Mouse (Mus musculus): ENCODE results near the gene Tmem223. TPM values are rescaled to one million over a fixed set of nuclear protein-coding genes. Genes with fewer than 3 reads are reported as not detected.
"Not testable (repeated sequence)": the region's sequence is repeated elsewhere in the genome, so short reads cannot be mapped to it uniquely, and the experiment has no call there.

The Tmem223 gene
- polyA plus RNA-seq, 1 experiment = 142 TPM

- no peak overlapping the region for H3K4me3 ChIP-seq (ENCODE audit: insufficient read depth, low read length)
- TF ChIP-seq POLR2A (IDR thresholded peaks at IDR 0.05; ENCODE audit: extremely low read depth, insufficient read depth, low read length) (no peak), CTCF (IDR thresholded peaks at IDR 0.05; ENCODE audit: extremely low read depth, insufficient read depth, low read length) (no peak)
- no peak overlapping the region for H3K27ac ChIP-seq (ENCODE audit: insufficient read depth, low read length)
- no peaks in the 10 kb centered on the region for H3K4me1 ChIP-seq (ENCODE audit: control insufficient read depth, insufficient read depth, low read length)
Measured at GRCm38 (mm10) chr19:8726609-8727390, 44.0 kb upstream of the Tmem223 start.

- TF ChIP-seq POLR2A (IDR thresholded peaks at IDR 0.05; ENCODE audit: extremely low read depth, insufficient read depth, low read length) = no peak
- no peak for TF ChIP-seq CTCF (IDR thresholded peaks at IDR 0.05; ENCODE audit: extremely low read depth, insufficient read depth, low read length)
- Histone ChIP-seq H3K4me3 (ENCODE audit: insufficient read depth, low read length) (no peak overlapping the region), H3K27ac (ENCODE audit: insufficient read depth, low read length) (no peak overlapping the region), H3K4me1 (ENCODE audit: control insufficient read depth, insufficient read depth, low read length) (no peaks in the 10 kb centered on the region)
Measured at GRCm38 (mm10) chr19:8727495-8728114, 43.2 kb upstream of the Tmem223 start.

- H3K4me3 ChIP-seq (ENCODE audit: insufficient read depth, low read length); H3K4me1 ChIP-seq (ENCODE audit: control insufficient read depth, insufficient read depth, low read length); H3K27ac ChIP-seq (ENCODE audit: insufficient read depth, low read length): not testable (repeated sequence)
Measured at GRCm38 (mm10) chr19:8728335-8729099, 42.3 kb upstream of the Tmem223 start.

- H3K27ac ChIP-seq (ENCODE audit: insufficient read depth, low read length) = no peak overlapping the region
- TF ChIP-seq POLR2A (IDR thresholded peaks at IDR 0.05; ENCODE audit: extremely low read depth, insufficient read depth, low read length) = no peak
- no peak for TF ChIP-seq CTCF (IDR thresholded peaks at IDR 0.05; ENCODE audit: extremely low read depth, insufficient read depth, low read length)
- no peaks in the 10 kb centered on the region for H3K4me1 ChIP-seq (ENCODE audit: control insufficient read depth, insufficient read depth, low read length)
- H3K4me3 ChIP-seq (ENCODE audit: insufficient read depth, low read length) = no peak overlapping the region
Measured at GRCm38 (mm10) chr19:8734334-8734733, 36.5 kb upstream of the Tmem223 start.

- TF ChIP-seq CTCF (IDR thresholded peaks at IDR 0.05; ENCODE audit: extremely low read depth, insufficient read depth, low read length) (no peak), POLR2A (IDR thresholded peaks at IDR 0.05; ENCODE audit: extremely low read depth, insufficient read depth, low read length) (peak; percentile 89)
- Histone ChIP-seq H3K4me3 (ENCODE audit: insufficient read depth, low read length) (peak within 1 kb of the TSS; percentile 93), H3K4me1 (ENCODE audit: control insufficient read depth, insufficient read depth, low read length) (no peaks in the 10 kb centered on the region), H3K27ac (ENCODE audit: insufficient read depth, low read length) (no peak within 1 kb of the TSS)
Measured at GRCm38 (mm10) chr19:8735389-8736159, 35.2 kb upstream of the Tmem223 start, which contains the start of gene Wdr74. Wdr74 (plus strand) TSS chr19:8735827.

GRCm38 (mm10) chr19:8736160-8736467 is 34.7 kb upstream of the Tmem223 start:
- TF ChIP-seq POLR2A (IDR thresholded peaks at IDR 0.05; ENCODE audit: extremely low read depth, insufficient read depth, low read length) = no peak
- no peak for TF ChIP-seq CTCF (IDR thresholded peaks at IDR 0.05; ENCODE audit: extremely low read depth, insufficient read depth, low read length)
- Histone ChIP-seq H3K4me1 (ENCODE audit: control insufficient read depth, insufficient read depth, low read length) (no peaks in the 10 kb centered on the region), H3K27ac (ENCODE audit: insufficient read depth, low read length) (no peak overlapping the region), H3K4me3 (ENCODE audit: insufficient read depth, low read length) (peak overlapping the region; percentile 93)

GRCm38 (mm10) chr19:8738911-8739310 is 31.9 kb upstream of the Tmem223 start:
- no peak overlapping the region for H3K4me3 ChIP-seq (ENCODE audit: insufficient read depth, low read length)
- peaks cover 5% of the 10 kb centered on the region; the same call in 1 of the 2 replicates for H3K4me1 ChIP-seq (ENCODE audit: control insufficient read depth, insufficient read depth, low read length)
- H3K27ac ChIP-seq (ENCODE audit: insufficient read depth, low read length) = no peak overlapping the region
- no peak for TF ChIP-seq CTCF (IDR thresholded peaks at IDR 0.05; ENCODE audit: extremely low read depth, insufficient read depth, low read length)
- no peak for TF ChIP-seq POLR2A (IDR thresholded peaks at IDR 0.05; ENCODE audit: extremely low read depth, insufficient read depth, low read length)

- no peak overlapping the region for H3K4me3 ChIP-seq (ENCODE audit: insufficient read depth, low read length)
- TF ChIP-seq POLR2A (IDR thresholded peaks at IDR 0.05; ENCODE audit: extremely low read depth, insufficient read depth, low read length) (no peak), CTCF (IDR thresholded peaks at IDR 0.05; ENCODE audit: extremely low read depth, insufficient read depth, low read length) (no peak)
- H3K27ac ChIP-seq (ENCODE audit: insufficient read depth, low read length) = no peak overlapping the region
- H3K4me1 ChIP-seq (ENCODE audit: control insufficient read depth, insufficient read depth, low read length) = peaks cover 5% of the 10 kb centered on the region; the same call in 1 of the 2 replicates
Measured at GRCm38 (mm10) chr19:8739646-8740045, 31.1 kb upstream of the Tmem223 start.

- TF ChIP-seq POLR2A (IDR thresholded peaks at IDR 0.05; ENCODE audit: extremely low read depth, insufficient read depth, low read length) (no peak), CTCF (IDR thresholded peaks at IDR 0.05; ENCODE audit: extremely low read depth, insufficient read depth, low read length) (no peak)
- H3K27ac ChIP-seq (ENCODE audit: insufficient read depth, low read length) = peak within 1 kb of the TSS; percentile 93
- H3K4me3 ChIP-seq (ENCODE audit: insufficient read depth, low read length) = peak within 1 kb of the TSS; percentile 53
- peaks cover 5% of the 10 kb centered on the region; the same call in 1 of the 2 replicates for H3K4me1 ChIP-seq (ENCODE audit: control insufficient read depth, insufficient read depth, low read length)
Measured at GRCm38 (mm10) chr19:8740603-8741002, 30.2 kb upstream of the Tmem223 start, which contains the start of gene 1700092M07Rik. 1700092M07Rik (plus strand) TSS chr19:8740718.

Data from cortical plate, adult 2 months (tissue).